Comparison of ENCODE assay signal across 16 mouse cellular contexts in the genomic region with DNA sequence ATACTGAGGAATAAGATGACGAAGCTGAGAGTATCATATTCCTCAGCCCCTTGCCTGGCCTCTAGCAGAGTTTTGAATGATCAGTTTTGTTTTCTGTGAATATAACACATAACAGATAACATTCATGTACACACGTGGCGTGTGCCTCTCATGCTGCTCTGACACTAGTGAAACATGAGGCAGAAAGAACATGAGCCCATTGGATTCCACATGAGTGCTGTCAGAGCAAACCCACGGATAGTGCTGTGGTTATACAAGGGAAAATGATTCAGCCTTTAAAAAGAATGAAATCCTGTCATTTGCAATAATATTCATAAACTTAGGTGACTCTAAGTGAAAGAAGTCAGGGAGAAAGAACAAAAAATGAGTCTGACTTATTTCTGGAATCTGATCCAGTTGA. TPM values are rescaled to one million over a fixed set of nuclear protein-coding genes. Genes with fewer than 3 reads are reported as not detected.
"Had no signal": no experiment of that assay in that cellular context is flagged by ENCODE, and none has a peak within 500 bp of the region (broad histone marks: within the 10 kb centered on the region; RNA-seq: fewer than 3 reads in every experiment).

No protein-coding gene starts in this region.

- DNase-seq: kidney, postnatal 25 days; liver, embryonic 13.5 days; lung, adult 2 months; lung, postnatal 14 days; right cerebral cortex, adult 18-20 months; right cerebral cortex, postnatal 14 days; right cerebral cortex, postnatal 4 days; thymus, postnatal 25 days had no signal

- H3K36me3 ChIP-seq: liver, embryonic 13.5 days; midbrain, embryonic 10.5 days; midbrain, embryonic 13.5 days had no signal

- H3K27ac ChIP-seq: kidney, postnatal 0 days; liver, embryonic 13.5 days; macrophage; midbrain, embryonic 10.5 days; midbrain, embryonic 13.5 days; stomach, postnatal 0 days had no signal

- H3K27me3 ChIP-seq: midbrain, embryonic 13.5 days had no signal

- H3K4me1 ChIP-seq: midbrain, embryonic 10.5 days had no signal

- H3K4me3 ChIP-seq: liver, embryonic 13.5 days; midbrain, embryonic 10.5 days; midbrain, embryonic 13.5 days had no signal

RNA-seq across cellular contexts. Expression of a gene that starts 37.4 kb away (rescaled TPM):
- polyA plus RNA-seq: kidney, adult 2 months; large intestine, adult 2 months; liver, adult 2 months had no signal
